Mouse (Mus musculus) limb, embryonic 14.5 days (tissue): Measurements from ENCODE around the gene Klhdc9. TPM values are rescaled to one million over a fixed set of nuclear protein-coding genes. Genes with fewer than 3 reads are reported as not detected.
A peak's percentile ranks its signal among the peaks of the same experiment; 100 is the strongest.
"Not testable (repeated sequence)": the region's sequence is repeated elsewhere in the genome, so short reads cannot be mapped to it uniquely, and the experiment has no call there.

Experiments used
- ATAC-seq: fragments of 200-750 bp; cut with Nextera tagmentation; 2 replicates; pipeline ENCODE4 v1.8.0; 2017; ENCODE audit warnings: low read depth, moderate number of reproducible peaks, moderate TSS enrichment; ENCODE audit not compliant: low FRiP score
- DNase-seq: peaks from one replicate; pipeline ENCODE4 v3.0.0-alpha.2; 2015; ENCODE audit warnings: low spot score
- H3K27ac ChIP-seq: fragments of 300-500 bp; sonication (generic); replicated peaks from 2 replicates; pipeline ENCODE4 v1.5.1; 2014; ENCODE audit warnings: low read depth, mild to moderate bottlenecking, low read length, moderate library complexity, mixed read lengths
- H3K27me3 ChIP-seq: fragments of 300-500 bp; sonication (generic); 2 replicates; pipeline ENCODE4 v1.6.1; 2014; ENCODE audit warnings: low read length, mixed read lengths; ENCODE audit not compliant: control insufficient read depth, insufficient read depth
- H3K36me3 ChIP-seq: fragments of 300-500 bp; sonication (generic); 2 replicates; pipeline ENCODE4 v1.6.1; 2014; ENCODE audit warnings: mild to moderate bottlenecking, low read length, moderate library complexity, mixed read lengths; ENCODE audit not compliant: control insufficient read depth, insufficient read depth
- H3K4me1 ChIP-seq: fragments of 300-500 bp; sonication (generic); 2 replicates; pipeline ENCODE4 v1.6.1; 2014; ENCODE audit warnings: antibody characterized with exemption, low read length, mixed read lengths; ENCODE audit not compliant: control insufficient read depth, insufficient read depth
- H3K4me2 ChIP-seq: fragments of 300-500 bp; sonication (generic); replicated peaks from 2 replicates; pipeline ENCODE4 v1.6.1; 2014; ENCODE audit warnings: low read depth, mild to moderate bottlenecking, low read length, moderate library complexity; ENCODE audit not compliant: severe bottlenecking
- H3K4me3 ChIP-seq: fragments of 300-500 bp; sonication (generic); replicated peaks from 2 replicates; pipeline ENCODE4 v1.5.1; 2014; ENCODE audit warnings: low read length
- H3K9ac ChIP-seq: fragments of 300-500 bp; sonication (generic); 2 replicates; pipeline ENCODE4 v1.6.1; 2014; ENCODE audit warnings: mild to moderate bottlenecking, low read depth, low read length, moderate library complexity; ENCODE audit not compliant: severe bottlenecking
- H3K9me3 ChIP-seq: fragments of 300-500 bp; sonication (generic); 2 replicates; pipeline ENCODE4 v1.6.1; 2016; ENCODE audit warnings: low read length; ENCODE audit not compliant: control insufficient read depth
- POLR2A ChIP-seq: fragments of 200-500 bp; IDR thresholded peaks from 2 replicates; pipeline ENCODE4 v1.8.0; 2012; ENCODE audit warnings: inconsistent platforms, mild to moderate bottlenecking, moderate library complexity, borderline replicate concordance; ENCODE audit not compliant: insufficient read depth, insufficient read length; ENCODE audit errors: extremely low read depth
- WGBS: fragments of 180-500 bp; shearing (Covaris S2); extraction: QIAGEN DNeasy Blood & Tissue Kit; methylation state at CpG from one replicate; pipeline ENCODE4 v1.1.7; 2014; 5-methylcytosine and 5-hydroxymethylcytosine counted together
- polyA plus RNA-seq, 2 experiments: library from polyadenylated mRNA; depleted of rRNA in 1 of 2; stranded (reverse) in 1 of 2; unstranded in 1 of 2; fragments of >200 nt; fragmentation: Nextera tagmentation in 1 of 2; extraction: Ambion mirVana in 1 of 2; gene quantifications; 2 replicates each; pipeline versions ENCODE4 v1.2.1 to v1.2.3; 2012 to 2014

Klhdc9 gene
- polyA plus RNA-seq, 2 experiments, result 1.1 TPM

- no peak for TF ChIP-seq POLR2A
- WGBS, result 94% methylated on average over 16 of the region's 16 CpGs
- ATAC-seq, result no peak
- Histone ChIP-seq H3K9ac (no peak overlapping the region), H3K9me3 (no peaks in the 10 kb centered on the region), H3K27ac (no peak overlapping the region), H3K36me3 (peaks cover 63% of the 10 kb centered on the region), H3K4me2 (no peak overlapping the region), H3K27me3 (no peaks in the 10 kb centered on the region), H3K4me1 (0 out of 2 replicates have a peak, but pooled peaks cover 8% of the 10 kb centered on the region), H3K4me3 (no peak overlapping the region)
- no peak for DNase-seq
Measured at GRCm38 (mm10) chr1:171342262-171343207, 18.1 kb downstream of the Klhdc9 start.

DNA sequence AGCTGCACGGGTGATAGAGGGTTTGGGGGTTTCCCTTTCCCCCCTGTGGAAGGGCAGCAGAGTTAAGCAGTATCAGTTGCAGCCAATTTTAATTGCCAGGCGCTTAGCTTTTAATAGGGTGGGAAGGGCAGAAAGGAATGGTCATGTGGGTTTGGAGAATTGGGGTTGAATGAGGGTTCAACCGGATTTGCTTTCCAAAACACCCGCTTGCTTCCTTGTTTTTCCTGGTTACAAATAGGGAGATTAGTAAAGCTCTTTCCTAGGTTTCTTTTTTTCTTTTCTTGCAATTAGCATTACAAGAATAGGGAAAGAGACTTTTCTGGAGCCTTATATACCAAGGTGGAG lies 30.4 kb downstream of the Klhdc9 start:
- peak overlapping the region; percentile 94 for H3K9ac ChIP-seq
- no peaks in the 10 kb centered on the region for H3K27me3 ChIP-seq
- peak overlapping the region; percentile 94 for H3K4me2 ChIP-seq
- peaks cover 20% of the 10 kb centered on the region for H3K4me1 ChIP-seq
- ATAC-seq (no peak; the same call in 1 of the 2 replicates), DNase-seq (peak; percentile 41)
- peaks cover 7% of the 10 kb centered on the region; the same call in 1 of the 2 replicates for H3K36me3 ChIP-seq
- no peaks in the 10 kb centered on the region for H3K9me3 ChIP-seq
- peak overlapping the region; percentile 62 for H3K4me3 ChIP-seq
- WGBS, result 0% methylated on average over 4 of the region's 4 CpGs
- peak overlapping the region; percentile 99 for H3K27ac ChIP-seq
- no peak for TF ChIP-seq POLR2A

GRCm38 (mm10) chr1:171329433-171330215 lies 31.0 kb downstream of the Klhdc9 start:
- H3K4me1 ChIP-seq, result peaks cover 20% of the 10 kb centered on the region

GRCm38 (mm10) chr1:171328839-171329432 lies 31.7 kb downstream of the Klhdc9 start, which contains the start of gene Dedd:
Gene Dedd, plus strand, starts transcription at chr1:171329145.
- ATAC-seq (peak; percentile 92), DNase-seq (peak; percentile 94)
- peak within 1 kb of the TSS; percentile 62 for H3K4me3 ChIP-seq
- H3K4me2 ChIP-seq, result peak within 1 kb of the TSS; percentile 94
- H3K27me3 ChIP-seq, result no peaks in the 10 kb centered on the region
- no peaks in the 10 kb centered on the region for H3K36me3 ChIP-seq
- peak; percentile 55; the same call in 1 of the 2 replicates for TF ChIP-seq POLR2A
- peaks cover 20% of the 10 kb centered on the region for H3K4me1 ChIP-seq
- H3K27ac ChIP-seq, result peak within 1 kb of the TSS; percentile 99
- WGBS, result 1% methylated on average over 35 of the region's 48 CpGs
- peak within 1 kb of the TSS; percentile 94 for H3K9ac ChIP-seq
- H3K9me3 ChIP-seq, result no peaks in the 10 kb centered on the region

More at GRCm38 (mm10) chr1:171329433-171330215, 31.0 kb downstream of the Klhdc9 start:
- H3K9me3 ChIP-seq, result no peaks in the 10 kb centered on the region
- peak overlapping the region; percentile 94 for H3K4me2 ChIP-seq
- WGBS, result 2% methylated on average over 45 of the region's 61 CpGs
- no peaks in the 10 kb centered on the region for H3K27me3 ChIP-seq
- peak; percentile 92 for ATAC-seq
- H3K4me3 ChIP-seq, result peak overlapping the region; percentile 62
- peak overlapping the region; percentile 94 for H3K9ac ChIP-seq
- H3K36me3 ChIP-seq, result peaks cover 4% of the 10 kb centered on the region; the same call in 1 of the 2 replicates
- H3K27ac ChIP-seq, result peak overlapping the region; percentile 99
- TF ChIP-seq POLR2A, result peak; percentile 35; the same call in 1 of the 2 replicates
- peak; percentile 83 for DNase-seq

DNA sequence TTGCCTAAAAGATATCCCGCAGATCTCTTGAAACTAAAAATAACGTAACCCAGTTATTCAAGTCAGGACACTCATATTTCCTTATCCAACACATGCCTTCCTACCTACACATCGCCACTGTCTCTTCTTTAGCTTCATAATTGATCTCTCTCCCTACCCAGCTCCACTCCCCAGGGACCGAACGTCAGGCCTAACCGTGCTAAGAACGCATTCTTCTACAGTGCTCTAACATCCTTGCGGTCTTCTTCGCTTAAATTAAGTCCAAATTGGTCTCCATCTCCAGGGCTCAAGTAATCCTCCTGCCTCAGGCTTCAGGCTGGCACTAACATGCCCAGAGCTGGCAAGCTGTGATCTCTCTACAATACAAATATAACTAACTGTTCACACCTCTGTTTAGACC lies 32.4 kb downstream of the Klhdc9 start:
- WGBS, result 32% methylated on average over 9 of the region's 9 CpGs
- DNase-seq, result peak; percentile 40
- no peak for ATAC-seq

DNA sequence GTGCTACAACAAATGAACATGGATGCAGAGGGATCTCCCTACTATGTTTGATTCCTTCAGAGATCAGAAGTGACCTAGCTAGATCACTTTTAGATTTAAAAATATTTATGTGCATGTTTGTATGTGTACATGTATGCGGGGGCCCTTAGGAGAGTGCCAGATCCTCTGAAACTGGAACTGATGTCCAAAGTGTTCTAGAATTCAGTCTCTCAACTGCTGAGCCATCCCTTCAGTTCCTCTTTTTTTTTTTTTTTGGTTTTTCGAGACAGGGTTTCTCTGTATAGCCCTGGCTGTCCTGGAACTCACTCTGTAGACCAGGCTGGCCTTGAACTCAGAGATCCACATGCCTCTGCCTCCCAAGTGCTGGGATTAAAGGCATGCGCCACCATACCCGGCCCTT lies 34.0 kb downstream of the Klhdc9 start:
- not testable (repeated sequence) for H3K27ac ChIP-seq, H3K27me3 ChIP-seq, H3K4me3 ChIP-seq, H3K9me3 ChIP-seq, DNase-seq, ATAC-seq, H3K9ac ChIP-seq, H3K36me3 ChIP-seq, H3K4me2 ChIP-seq
- peaks cover 20% of the 10 kb centered on the region for H3K4me1 ChIP-seq
- WGBS, result 89% methylated on average over 4 of the region's 4 CpGs

More for the DNA sequence above, 32.4 kb downstream of the Klhdc9 start:
- TF ChIP-seq POLR2A, result no peak
- peak overlapping the region; percentile 94 for H3K4me2 ChIP-seq
- no peaks in the 10 kb centered on the region for H3K9me3 ChIP-seq
- H3K27me3 ChIP-seq, result no peaks in the 10 kb centered on the region
- peak overlapping the region; percentile 99 for H3K27ac ChIP-seq
- peak overlapping the region; percentile 94 for H3K9ac ChIP-seq
- H3K4me3 ChIP-seq, result peak overlapping the region; percentile 62
- H3K4me1 ChIP-seq, result peaks cover 20% of the 10 kb centered on the region
- no peaks in the 10 kb centered on the region for H3K36me3 ChIP-seq
